Mouse (Mus musculus) right cerebral cortex, postnatal 25 days (tissue): Measurements from ENCODE around the gene Tbcb.
A peak's percentile ranks its signal among the peaks of the same experiment; 100 is the strongest.
"Not testable (repeated sequence)": the region's sequence is repeated elsewhere in the genome, so short reads cannot be mapped to it uniquely, and the experiment has no call there.

ENCODE experiments used
- DNase-seq: peaks from one replicate; pipeline ENCODE4 v3.0.0; 2022

Gene Tbcb

GRCm38 (mm10) chr7:30221433-30221832 lies 10.6 kb downstream of the Tbcb start:
- DNase-seq = no peak

- DNase-seq = no peak
Observed at GRCm38 (mm10) chr7:30220008-30220356, 12.1 kb downstream of the Tbcb start.

GRCm38 (mm10) chr7:30219293-30220007 lies 12.6 kb downstream of the Tbcb start:
- no peak for DNase-seq

- no peak for DNase-seq
Observed at GRCm38 (mm10) chr7:30217277-30217676, 14.8 kb downstream of the Tbcb start.

GRCm38 (mm10) chr7:30216723-30217151 lies 15.3 kb downstream of the Tbcb start:
- DNase-seq = peak; percentile 62

GRCm38 (mm10) chr7:30215875-30216274 lies 16.2 kb downstream of the Tbcb start:
- DNase-seq = no peak

GRCm38 (mm10) chr7:30213881-30214280 lies 18.2 kb downstream of the Tbcb start:
- DNase-seq = no peak

GRCm38 (mm10) chr7:30211025-30211424 lies 21.0 kb downstream of the Tbcb start:
- no peak for DNase-seq

GRCm38 (mm10) chr7:30206364-30206763 lies 25.7 kb downstream of the Tbcb start:
- not testable (repeated sequence) for DNase-seq

GRCm38 (mm10) chr7:30205383-30205782 lies 26.7 kb downstream of the Tbcb start:
- no peak for DNase-seq

GRCm38 (mm10) chr7:30204380-30204779 lies 27.7 kb downstream of the Tbcb start:
- no peak for DNase-seq

GRCm38 (mm10) chr7:30202895-30203690 lies 29.0 kb downstream of the Tbcb start:
- no peak for DNase-seq

- not testable (repeated sequence) for DNase-seq
Observed at GRCm38 (mm10) chr7:30200661-30201060, 31.4 kb downstream of the Tbcb start.

- no peak for DNase-seq
Observed at GRCm38 (mm10) chr7:30200200-30200599, 31.9 kb downstream of the Tbcb start.

- DNase-seq = no peak
Observed at GRCm38 (mm10) chr7:30199498-30200139, 32.5 kb downstream of the Tbcb start.

- DNase-seq = peak; percentile 58
Observed at GRCm38 (mm10) chr7:30198481-30198971, 33.5 kb downstream of the Tbcb start, which contains the start of gene Capns1. TSS of gene Capns1 (minus strand) at chr7:30198811.

- DNase-seq = no peak
Observed at GRCm38 (mm10) chr7:30197592-30198129, 34.4 kb downstream of the Tbcb start.

GRCm38 (mm10) chr7:30196171-30196570 lies 35.9 kb downstream of the Tbcb start:
- DNase-seq = no peak

- DNase-seq = no peak
Observed at GRCm38 (mm10) chr7:30195461-30195860, 36.6 kb downstream of the Tbcb start.

- DNase-seq = peak; percentile 90
Observed at GRCm38 (mm10) chr7:30194884-30195283, 37.2 kb downstream of the Tbcb start.

- peak; percentile 38 for DNase-seq
Observed at GRCm38 (mm10) chr7:30194101-30194831, 37.8 kb downstream of the Tbcb start.

GRCm38 (mm10) chr7:30193581-30194100 lies 38.4 kb downstream of the Tbcb start:
- peak; percentile 72 for DNase-seq
